Mouse (Mus musculus): Measurements from ENCODE around the gene Synj2.

- TF ChIP-seq POLR2A (IDR thresholded peaks at IDR 0.05; ENCODE audit: borderline replicate concordance, control insufficient read depth, low read depth, low read length) (no peak), CTCF (IDR thresholded peaks at IDR 0.05; ENCODE audit: control insufficient read depth, insufficient read depth, low read length) (peak; percentile 6; the same call in 1 of the 2 replicates)
These were observed 43.5 kb upstream of the Synj2 start for GRCm38 (mm10) chr17:5897326-5898200.

All from bone marrow, adult 2 months (tissue).